In genomic region chr10:82082728-82083621, GRCm38 (mm10) we compare ENCODE assay signal across 8 mouse cellular contexts. TPM values are rescaled to one million over a fixed set of nuclear protein-coding genes. Genes with fewer than 3 reads are reported as not detected.
DNase-seq lines count a peak whose midpoint lies in the region; ATAC-seq lines count a peak whose summit lies in the region.
"Not testable (repeated sequence)": the region's sequence is repeated elsewhere in the genome, so short reads cannot be mapped to it uniquely, and the experiment has no call there.

Gene BC024063 (plus strand): TSS chr10:82083353.

- H3K4me1 ChIP-seq in intestine, embryonic 14.5 days (replicated peaks; ENCODE audit: control insufficient read depth, insufficient read depth, low read length): not testable (repeated sequence)

- H3K36me3 ChIP-seq in intestine, embryonic 14.5 days (ENCODE audit: control insufficient read depth, insufficient read depth, low read length): not testable (repeated sequence)

- peak within 1 kb of the TSS; percentile 46 for H3K4me2 ChIP-seq in intestine, embryonic 14.5 days (ENCODE audit: low read length)

- not testable (repeated sequence) for H3K9me3 ChIP-seq in intestine, embryonic 14.5 days (ENCODE audit: control insufficient read depth, low read length)

- peak within 1 kb of the TSS; percentile 56; the same call in 1 of the 2 replicates for H3K9ac ChIP-seq in intestine, embryonic 14.5 days (ENCODE audit: low read length)

- H3K4me3 ChIP-seq in intestine, embryonic 14.5 days (ENCODE audit: low read depth, low read length): peak within 1 kb of the TSS; percentile 49

- H3K27ac ChIP-seq in intestine, embryonic 14.5 days (ENCODE audit: low read depth): peak within 1 kb of the TSS; percentile 83

- DNase-seq in adrenal gland, adult (ENCODE audit: inconsistent age in 2 of 2, low spot score in 1 of 2): peak; percentile 61 to 83
- peak; percentile 83 for DNase-seq in embryo, embryonic 11 days
- peak; percentile 17 to 36 for DNase-seq in gastrocnemius, postnatal 36 days
- peak; percentile 88 for DNase-seq in intestine, embryonic 14.5 days (ENCODE audit: low spot score)
- peak; percentile 71 to 79 for DNase-seq in left cerebral cortex, postnatal 10 days (ENCODE audit: extremely low spot score in 1 of 2, low spot score in 2 of 2)
- peak; percentile 72 for DNase-seq in right cerebral cortex, postnatal 25 days
- peak; percentile 55 to 62 for DNase-seq in urinary bladder, postnatal 4 days (ENCODE audit: low spot score in 2 of 2)

- not testable (repeated sequence) for H3K27me3 ChIP-seq in intestine, embryonic 14.5 days (replicated peaks; ENCODE audit: control insufficient read depth, insufficient read depth, low read length)

- intact Hi-C loops in gastrocnemius, postnatal 36 days (cut with DNase I); left cerebral cortex, postnatal 10 days (cut with DNase I): not testable (repeated sequence)

- 16% methylated on average over 42 of the region's 42 CpGs for WGBS in intestine, embryonic 14.5 days

- peak; percentile 99 for ATAC-seq in intestine, embryonic 14.5 days (replicated peaks; ENCODE audit: low FRiP score, low TSS enrichment, low read depth)
- peak; percentile 93 for ATAC-seq in megakaryocyte progenitor cell, adult 5-6 weeks (replicated peaks; ENCODE audit: poor library complexity)

RNA-seq across cellular contexts. Expression of gene BC024063, which starts in this region (rescaled TPM):
- total RNA-seq in gastrocnemius, postnatal 36 days (2021): under 1 TPM; 0.77 to 0.79 TPM
- polyA plus RNA-seq in intestine, embryonic 14.5 days (2014; fragmentation: Nextera tagmentation; extraction: Ambion mirVana): 5.0 and 5.4 TPM in 2 replicates
- 1 to 10 TPM; 4.7 to 5.0 TPM for total RNA-seq in left cerebral cortex, postnatal 10 days (2021)
- total RNA-seq in megakaryocyte progenitor cell, adult 5-6 weeks (2015): 0.29 and 0.94 TPM in 2 replicates
- 0.24 and 1.3 TPM in 2 replicates for total RNA-seq in megakaryocyte progenitor cell, adult 5-6 weeks (2017)

Comparison
In these comparisons a context has a peak if more than half of its experiments do, and no peak if none do; other contexts are left out.
1. Peak in every context shown above with its lines: DNase-seq, ATAC-seq, H3K4me3 ChIP-seq and H3K27ac ChIP-seq.
2. Peak in DNase-seq in gastrocnemius, postnatal 36 days; RNA of the gene not detected or under 1 TPM.
3. DNase-seq: peak in every context shown above with its lines; median percentile 88 in intestine, embryonic 14.5 days; 83 in embryo, embryonic 11 days; 75 in left cerebral cortex, postnatal 10 days; 72 in adrenal gland, adult; 72 in right cerebral cortex, postnatal 25 days; 58 in urinary bladder, postnatal 4 days; 26 in gastrocnemius, postnatal 36 days.